Mouse (Mus musculus) embryonic facial prominence, embryonic 11.5 days (tissue): Measurements from ENCODE around the gene Sox8. TPM values are rescaled to one million over a fixed set of nuclear protein-coding genes. Genes with fewer than 3 reads are reported as not detected.
A peak's percentile ranks its signal among the peaks of the same experiment; 100 is the strongest.

ENCODE experiments used
- ATAC-seq: fragments of 200-750 bp; cut with Nextera tagmentation; replicated peaks from 2 replicates; pipeline ENCODE4 v1.8.0; 2017; ENCODE audit warnings: low read depth; ENCODE audit not compliant: insufficient number of reproducible peaks, low FRiP score, low TSS enrichment
- DNase-seq: peaks from one replicate; pipeline ENCODE4 v3.0.0-alpha.2; 2015; ENCODE audit warnings: low spot score
- H3K27ac ChIP-seq: fragments of 300-500 bp; sonication (generic); replicated peaks from 2 replicates; pipeline ENCODE4 v1.5.1; 2014; ENCODE audit warnings: mild to moderate bottlenecking, low read depth, low read length, control low read depth
- H3K27me3 ChIP-seq: fragments of 300-500 bp; sonication (generic); 2 replicates; pipeline ENCODE4 v1.6.1; 2014; ENCODE audit warnings: mild to moderate bottlenecking, low read length, moderate library complexity, mixed read lengths; ENCODE audit not compliant: control insufficient read depth, insufficient read depth
- H3K36me3 ChIP-seq: fragments of 300-500 bp; sonication (generic); replicated peaks from 2 replicates; pipeline ENCODE4 v1.6.1; 2014; ENCODE audit warnings: low read depth, mild to moderate bottlenecking, low read length, moderate library complexity, mixed read lengths; ENCODE audit not compliant: control insufficient read depth, insufficient read depth
- H3K4me1 ChIP-seq: fragments of 300-500 bp; sonication (generic); 2 replicates; pipeline ENCODE4 v1.6.1; 2014; ENCODE audit warnings: low read length, mixed read lengths; ENCODE audit not compliant: control insufficient read depth, insufficient read depth
- H3K4me2 ChIP-seq: fragments of 300-500 bp; sonication (generic); 2 replicates; pipeline ENCODE4 v1.6.1; 2014; ENCODE audit warnings: low read depth, mild to moderate bottlenecking, control low read depth, low read length, moderate library complexity
- H3K4me3 ChIP-seq: fragments of 300-500 bp; sonication (generic); 2 replicates; pipeline ENCODE4 v1.5.1; 2014; ENCODE audit warnings: low read depth, low read length, control low read depth
- H3K9ac ChIP-seq: fragments of 300-500 bp; sonication (generic); replicated peaks from 2 replicates; pipeline ENCODE4 v1.6.1; 2014; ENCODE audit warnings: mild to moderate bottlenecking, control low read depth, low read length
- H3K9me3 ChIP-seq: fragments of 300-500 bp; sonication (generic); replicated peaks from 2 replicates; pipeline ENCODE4 v1.6.1; 2016; ENCODE audit warnings: mild to moderate bottlenecking, low read length, inconsistent platforms, mixed read lengths; ENCODE audit not compliant: control insufficient read depth
- WGBS: fragments of 180-500 bp; shearing (Covaris S2); extraction: QIAGEN DNeasy Blood & Tissue Kit; methylation state at CpG from one replicate; pipeline ENCODE4 v1.1.7; 2014; 5-methylcytosine and 5-hydroxymethylcytosine counted together
- polyA plus RNA-seq: library from polyadenylated mRNA; unstranded; fragments of >200 nt; fragmentation: Nextera tagmentation; extraction: Ambion mirVana; gene quantifications from 2 replicates; pipeline ENCODE4 v1.2.1, GENCODE M21; 2014

The Sox8 gene
- polyA plus RNA-seq, 1 experiment from 2014 or later, result 6.2 TPM

GRCm38 (mm10) chr17:25578920-25579319, 8.4 kb upstream of the Sox8 start, which contains the start of gene Lmf1:
Lmf1 (plus strand) TSS chr17:25579085.
- DNase-seq (peak; percentile 98), ATAC-seq (peak; percentile 94)
- Histone ChIP-seq H3K4me3 (peak within 1 kb of the TSS; percentile 79), H3K27me3 (no peaks in the 10 kb centered on the region), H3K9ac (peak within 1 kb of the TSS; percentile 88), H3K9me3 (no peaks in the 10 kb centered on the region), H3K4me2 (peak within 1 kb of the TSS; percentile 84), H3K27ac (no peak within 1 kb of the TSS; the same call in 1 of the 2 replicates), H3K4me1 (peaks cover 5% of the 10 kb centered on the region), H3K36me3 (no peaks in the 10 kb centered on the region)
- under 1% methylated on average over 31 of the region's 31 CpGs for whole genome bisulfite sequencing

- Histone ChIP-seq H3K36me3 (no peaks in the 10 kb centered on the region), H3K9me3 (no peaks in the 10 kb centered on the region), H3K27me3 (no peaks in the 10 kb centered on the region), H3K4me3 (no peak overlapping the region), H3K9ac (no peak overlapping the region), H3K27ac (no peak overlapping the region), H3K4me2 (no peak overlapping the region), H3K4me1 (peaks cover 5% of the 10 kb centered on the region)
- ATAC-seq (no peak), DNase-seq (no peak)
- 41% methylated on average over 2 of the region's 2 CpGs for WGBS
Observed at GRCm38 (mm10) chr17:25577702-25578101, 7.2 kb upstream of the Sox8 start.

GRCm38 (mm10) chr17:25577263-25577662, 6.8 kb upstream of the Sox8 start:
- no peak overlapping the region for H3K9ac ChIP-seq
- peaks cover 5% of the 10 kb centered on the region for H3K4me1 ChIP-seq
- no peaks in the 10 kb centered on the region for H3K9me3 ChIP-seq
- H3K27me3 ChIP-seq, result no peaks in the 10 kb centered on the region
- DNase-seq, result no peak
- 25% methylated on average over 6 of the region's 6 CpGs for WGBS
- no peaks in the 10 kb centered on the region for H3K36me3 ChIP-seq
- no peak overlapping the region for H3K27ac ChIP-seq
- no peak for ATAC-seq
- H3K4me2 ChIP-seq, result no peak overlapping the region
- H3K4me3 ChIP-seq, result no peak overlapping the region

- no peaks in the 10 kb centered on the region for H3K27me3 ChIP-seq
- ATAC-seq, result no peak
Observed at GRCm38 (mm10) chr17:25576034-25576433, 5.5 kb upstream of the Sox8 start.

GRCm38 (mm10) chr17:25575208-25575971, 4.9 kb upstream of the Sox8 start:
- Histone ChIP-seq H3K4me3 (no peak overlapping the region), H3K36me3 (no peaks in the 10 kb centered on the region), H3K4me1 (peaks cover 5% of the 10 kb centered on the region), H3K27me3 (no peaks in the 10 kb centered on the region), H3K4me2 (no peak overlapping the region), H3K9me3 (no peaks in the 10 kb centered on the region), H3K9ac (no peak overlapping the region), H3K27ac (no peak overlapping the region)
- WGBS, result 69% methylated on average over 12 of the region's 12 CpGs
- no peak for DNase-seq
- ATAC-seq, result no peak

More at GRCm38 (mm10) chr17:25576034-25576433, 5.5 kb upstream of the Sox8 start:
- WGBS, result 81% methylated on average over 2 of the region's 2 CpGs
- Histone ChIP-seq H3K4me3 (no peak overlapping the region), H3K9ac (no peak overlapping the region), H3K9me3 (no peaks in the 10 kb centered on the region), H3K4me1 (peaks cover 5% of the 10 kb centered on the region), H3K36me3 (no peaks in the 10 kb centered on the region), H3K27ac (no peak overlapping the region), H3K4me2 (no peak overlapping the region)
- no peak for DNase-seq

- Histone ChIP-seq H3K4me3 (peak overlapping the region; percentile 51), H3K27me3 (peaks cover 9% of the 10 kb centered on the region), H3K4me1 (peaks cover 3% of the 10 kb centered on the region), H3K36me3 (no peaks in the 10 kb centered on the region), H3K9ac (peak overlapping the region; percentile 40), H3K27ac (no peak overlapping the region), H3K9me3 (no peaks in the 10 kb centered on the region), H3K4me2 (peak overlapping the region; percentile 100)
- DNase-seq (no peak), ATAC-seq (no peak)
- WGBS, result 2% methylated on average over 8 of the region's 8 CpGs
Observed at GRCm38 (mm10) chr17:25571453-25571820, 951 bp upstream of the Sox8 start.

- no peaks in the 10 kb centered on the region for H3K36me3 ChIP-seq
- peaks cover 9% of the 10 kb centered on the region for H3K27me3 ChIP-seq
- peaks cover 3% of the 10 kb centered on the region for H3K4me1 ChIP-seq
- DNase-seq, result peak; percentile 24
- no peak overlapping the region for H3K27ac ChIP-seq
- peak overlapping the region; percentile 51 for H3K4me3 ChIP-seq
- 1% methylated on average over 54 of the region's 54 CpGs for WGBS
- peak overlapping the region; percentile 55 for H3K9ac ChIP-seq
- ATAC-seq, result peak; percentile 12; the same call in 1 of the 2 replicates
- H3K9me3 ChIP-seq, result no peaks in the 10 kb centered on the region
- peak overlapping the region; percentile 100 for H3K4me2 ChIP-seq
Observed at GRCm38 (mm10) chr17:25569833-25570647, 446 bp downstream of the Sox8 start.

GRCm38 (mm10) chr17:25568880-25569279, 1.6 kb downstream of the Sox8 start:
- H3K27me3 ChIP-seq, result peaks cover 9% of the 10 kb centered on the region
- peaks cover 3% of the 10 kb centered on the region for H3K4me1 ChIP-seq

More at GRCm38 (mm10) chr17:25568880-25569279, 1.6 kb downstream of the Sox8 start:
- H3K4me2 ChIP-seq, result peak overlapping the region; percentile 100
- no peaks in the 10 kb centered on the region for H3K36me3 ChIP-seq
- no peak for ATAC-seq
- peak overlapping the region; percentile 3; the same call in 1 of the 2 replicates for H3K9ac ChIP-seq
- H3K4me3 ChIP-seq, result peak overlapping the region; percentile 51
- WGBS, result 68% methylated on average over 11 of the region's 11 CpGs
- H3K9me3 ChIP-seq, result no peaks in the 10 kb centered on the region
- H3K27ac ChIP-seq, result no peak overlapping the region
- DNase-seq, result no peak
